Mouse (Mus musculus): ENCODE results near the gene Piwil1. TPM values are rescaled to one million over a fixed set of nuclear protein-coding genes. Genes with fewer than 3 reads are reported as not detected.

Gene Piwil1
- total RNA-seq, 2 experiments from 2014 or later: not detected

Other genes with a start within 250 kb of the Piwil1 start
- gene Fzd10, start 101.7 kb upstream of the Piwil1 start, total RNA-seq (2015; ENCODE audit: low replicate concordance): not detected in 2 replicates
- not detected in 2 replicates for gene Fzd10, start 101.7 kb upstream of the Piwil1 start, total RNA-seq (2017; ENCODE audit: low replicate concordance)

Data from erythroid progenitor cell, adult 5-6 weeks (primary cell).